8 mouse cellular contexts compared by ENCODE assay signal in the genomic region with DNA sequence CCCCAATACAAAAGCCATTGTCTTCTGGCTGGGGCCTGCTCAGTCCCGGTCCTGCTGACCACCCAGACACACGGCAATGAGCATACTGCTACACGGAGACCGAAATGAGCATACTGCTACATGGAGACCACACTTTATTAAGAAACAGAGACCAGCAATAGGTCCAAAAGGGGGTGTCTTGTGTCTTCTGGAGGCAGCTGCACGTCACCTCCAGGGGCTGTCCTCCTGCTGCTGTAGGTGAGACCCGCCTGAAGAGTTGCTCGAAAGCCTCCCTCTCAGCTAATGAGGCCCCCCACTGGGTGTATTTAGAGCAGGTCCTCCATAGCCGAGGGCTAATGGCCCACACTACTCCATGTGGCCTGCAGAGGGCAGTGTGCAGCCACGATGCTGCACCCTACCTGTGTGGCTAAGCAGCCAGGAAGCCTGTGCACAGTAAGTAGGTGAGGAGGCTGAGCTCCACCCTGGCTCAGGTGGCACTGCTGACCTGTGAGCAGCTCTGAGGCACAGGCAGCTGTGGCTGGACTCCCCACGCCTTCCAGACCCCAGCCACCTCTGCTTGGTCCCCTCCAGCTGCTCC. TPM values are rescaled to one million over a fixed set of nuclear protein-coding genes. Genes with fewer than 3 reads are reported as not detected.
DNase-seq lines count a peak whose midpoint lies in the region; ATAC-seq and TF ChIP-seq lines count a peak whose summit lies in the region.

No protein-coding gene starts in this region.

- 41% methylated on average over 10 of the region's 10 CpGs for WGBS in lung, embryonic 14.5 days
- 42% methylated on average over 10 of the region's 10 CpGs for WGBS in olfactory bulb, adult 2 months

- TF ChIP-seq CTCF in lung, embryonic 14.5 days (IDR thresholded peaks at IDR 0.05; ENCODE audit: low read depth), result peak; percentile 97
- TF ChIP-seq CTCF in olfactory bulb, adult 2 months (IDR thresholded peaks at IDR 0.05; ENCODE audit: insufficient read depth, low read depth, low read length), result peak; percentile 85

- H3K9ac ChIP-seq in lung, embryonic 14.5 days, result no peak overlapping the region

- H3K4me3 ChIP-seq in lung, embryonic 14.5 days (ENCODE audit: low read depth, low read length), result no peak overlapping the region
- H3K4me3 ChIP-seq in olfactory bulb, adult 2 months (ENCODE audit: insufficient read depth, low read depth, low read length), result no peak overlapping the region

- peaks cover 55% of the 10 kb centered on the region for H3K36me3 ChIP-seq in lung, embryonic 14.5 days (ENCODE audit: insufficient read depth)

- no peak overlapping the region for H3K27ac ChIP-seq in lung, embryonic 14.5 days (ENCODE audit: low read depth)
- no peak overlapping the region for H3K27ac ChIP-seq in olfactory bulb, adult 2 months (ENCODE audit: insufficient read depth, low read depth, low read length)

- no peaks in the 10 kb centered on the region for H3K4me1 ChIP-seq in lung, embryonic 14.5 days (ENCODE audit: insufficient read depth)
- peaks cover 19% of the 10 kb centered on the region for H3K4me1 ChIP-seq in olfactory bulb, adult 2 months (ENCODE audit: control insufficient read depth, insufficient read depth, low read length)

- peak; percentile 74 for ATAC-seq in common myeloid progenitor, adult 5-6 weeks (replicated peaks; ENCODE audit: low read depth, poor library complexity, severe bottlenecking)
- ATAC-seq in lung, embryonic 14.5 days (ENCODE audit: insufficient read depth), result peak; percentile 42

- no peaks in the 10 kb centered on the region for H3K27me3 ChIP-seq in lung, embryonic 14.5 days (ENCODE audit: insufficient read depth, low read length)

- intact Hi-C loops in heart, postnatal 14 days (cut with DNase I), result loop anchor here (2.0 kb wide), 1 partner anchor 331 kb away; a partner anchor contains a TSS

- no peaks in the 10 kb centered on the region for H3K9me3 ChIP-seq in lung, embryonic 14.5 days (ENCODE audit: low read depth, low read length)

- DNase-seq in CD4-positive helper T cell, adult 2 months (ENCODE audit: low read depth, low spot score), result peak; percentile 75
- DNase-seq in NIH3T3 (ENCODE audit: low read depth), result peak; percentile 85
- peak; percentile 58 to 75 for DNase-seq in heart, postnatal 14 days
- peak; percentile 81 to 85 for DNase-seq in kidney, postnatal 4 days
- DNase-seq in lung, embryonic 14.5 days, result peak; percentile 81
- DNase-seq in thymus, postnatal 36 days, result peak; percentile 60 to 64

- TF ChIP-seq POLR2A in olfactory bulb, adult 2 months (IDR thresholded peaks at IDR 0.05; ENCODE audit: insufficient read depth, low read depth, low read length), result no peak

- H3K4me2 ChIP-seq in lung, embryonic 14.5 days, result no peak overlapping the region

RNA-seq across cellular contexts. Expression of a gene that starts 14.5 kb away (rescaled TPM):
- total RNA-seq in common myeloid progenitor, adult 5-6 weeks (2017), result 20.2 and 44.6 TPM in 2 replicates
- 10 to 100 TPM; 27.4 to 28.6 TPM for total RNA-seq in heart, postnatal 14 days (2021)
- polyA plus RNA-seq in lung, embryonic 14.5 days (2014; fragmentation: Nextera tagmentation; extraction: Ambion mirVana), result 18.1 and 20.4 TPM in 2 replicates
- polyA plus RNA-seq in olfactory bulb, adult 2 months (2012; ENCODE audit: insufficient read depth, insufficient read length, low replicate concordance, missing spikeins), result not detected in 2 replicates

RNA-seq across cellular contexts. Expression of a gene that starts 22.1 kb away (rescaled TPM):
- total RNA-seq in common myeloid progenitor, adult 5-6 weeks (2017), result not detected in 2 replicates
- 10 to 100 TPM in 1 of 2 experiments, 1 to 10 TPM in 1; 8.9 to 10.7 TPM for total RNA-seq in heart, postnatal 14 days (2021)
- polyA plus RNA-seq in lung, embryonic 14.5 days (2014; fragmentation: Nextera tagmentation; extraction: Ambion mirVana), result 0.08 TPM in 1 of 2 replicates, not detected in the other
- polyA plus RNA-seq in olfactory bulb, adult 2 months (2012; ENCODE audit: insufficient read depth, insufficient read length, low replicate concordance, missing spikeins), result not detected in 2 replicates

RNA-seq across cellular contexts. Expression of a gene that starts 56.0 kb away (rescaled TPM):
- 74.7 and 143 TPM in 2 replicates for total RNA-seq in common myeloid progenitor, adult 5-6 weeks (2017)
- 100 to 1,000 TPM; 270 to 283 TPM for total RNA-seq in heart, postnatal 14 days (2021)
- 309 and 315 TPM in 2 replicates for polyA plus RNA-seq in lung, embryonic 14.5 days (2014; fragmentation: Nextera tagmentation; extraction: Ambion mirVana)
- polyA plus RNA-seq in olfactory bulb, adult 2 months (2012; ENCODE audit: insufficient read depth, insufficient read length, low replicate concordance, missing spikeins), result not detected in 2 replicates
